Mouse (Mus musculus) ES-E14 (cell line): ENCODE measurements around the gene Znrf3.

Source experiments
- CHD2 ChIP-seq: IDR thresholded peaks from 2 replicates; pipeline ENCODE4 v1.6.1; 2014; ENCODE audit warnings: mild to moderate bottlenecking, low read depth, low read length, inconsistent platforms
- ZC3H11A ChIP-seq: IDR thresholded peaks from 2 replicates; pipeline ENCODE4 v1.6.1; 2012; ENCODE audit warnings: low read depth, mild to moderate bottlenecking, inconsistent platforms, low read length, borderline replicate concordance
- ZNF384 ChIP-seq: IDR thresholded peaks from 2 replicates; pipeline ENCODE4 v1.6.1; 2012; ENCODE audit warnings: low read depth, low read length, inconsistent platforms

DNA sequence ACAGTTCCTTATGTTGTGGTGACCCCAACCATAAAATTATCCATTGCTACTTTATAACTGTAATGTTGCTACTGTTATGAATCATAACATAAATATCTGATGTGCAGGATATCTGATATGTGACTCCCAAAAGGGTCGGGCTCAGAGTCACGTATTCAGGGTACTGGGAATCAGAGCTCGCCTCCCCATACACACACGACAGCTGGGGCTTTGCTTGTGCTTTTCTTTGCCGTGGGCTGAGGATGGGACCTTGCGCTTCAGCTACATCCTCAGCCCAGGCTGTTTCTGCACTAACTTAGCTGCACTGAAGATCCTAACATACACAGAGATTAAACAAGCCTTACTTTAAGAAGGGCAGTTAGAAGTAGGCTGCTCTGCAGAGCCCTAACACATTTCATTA, 193.5 kb downstream of the Znrf3 start:
- TF ChIP-seq ZNF384: no peak
- TF ChIP-seq ZC3H11A: no peak
- no peak for TF ChIP-seq CHD2
